Mouse (Mus musculus) heart, postnatal 0 days (tissue): ENCODE data around the gene Fxn.

Experiments
- CTCF ChIP-seq: IDR thresholded peaks from 2 replicates; pipeline ENCODE4 v1.5.1; 2016; ENCODE audit warnings: antibody characterized with exemption, control low read depth, low read depth
- EP300 ChIP-seq: IDR thresholded peaks from 2 replicates; pipeline ENCODE4 v1.6.1; 2016; ENCODE audit warnings: antibody characterized with exemption, low read depth

DNA sequence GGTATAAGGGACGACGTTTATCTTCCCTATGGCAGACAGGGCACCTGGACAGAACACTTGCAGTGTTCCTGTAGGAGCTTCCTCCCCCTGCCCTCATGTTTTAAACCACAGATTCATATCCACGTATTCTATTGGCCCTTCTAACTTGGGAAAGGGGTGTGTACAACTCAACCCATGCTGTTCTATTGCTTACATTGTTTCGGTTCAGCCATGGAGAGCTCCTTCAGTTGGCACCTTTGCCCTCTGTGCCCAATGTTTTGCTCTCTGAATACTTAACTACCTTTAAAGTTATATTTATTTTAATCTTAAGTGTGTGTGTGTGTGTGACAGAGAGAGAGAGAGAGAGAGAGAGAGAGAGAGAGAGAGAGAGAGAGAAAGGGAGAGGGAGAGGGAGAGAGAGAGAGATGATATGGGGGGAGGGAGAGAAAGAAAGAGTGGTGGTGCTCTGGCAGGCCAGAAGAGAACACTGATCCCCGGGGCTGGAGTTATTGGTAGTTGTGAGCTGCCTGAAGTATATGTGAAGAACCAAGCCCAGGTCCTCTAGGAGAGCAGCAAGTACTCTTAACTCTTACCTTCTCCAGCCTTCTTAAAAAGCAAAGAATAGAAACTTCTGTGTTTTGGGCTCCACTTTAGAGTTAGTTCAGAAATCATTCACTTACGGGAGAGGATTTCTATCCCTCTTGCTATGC lies 41.0 kb upstream of the Fxn start:
- no peak for TF ChIP-seq CTCF
- no peak for TF ChIP-seq EP300
